Mouse (Mus musculus) bone marrow macrophage, adult 2 months (primary cell): ENCODE data around the gene Asb5.

Experiments used
- CTCF ChIP-seq: IDR thresholded peaks from 2 replicates; pipeline ENCODE4 v1.5.1; 2012; ENCODE audit warnings: low read depth, mild to moderate bottlenecking, low read length, moderate library complexity
- POLR2A ChIP-seq: IDR thresholded peaks from 2 replicates; pipeline ENCODE4 v1.6.1; 2012; ENCODE audit warnings: mild to moderate bottlenecking, low read depth, low read length, borderline replicate concordance

- TF ChIP-seq CTCF (no peak), POLR2A (no peak)
Measured at GRCm38 (mm10) chr8:54518756-54519460, 10.5 kb upstream of the Asb5 start.
